Mouse (Mus musculus) MEL (cell line): ENCODE measurements around the gene Rab31. TPM values are rescaled to one million over a fixed set of nuclear protein-coding genes. Genes with fewer than 3 reads are reported as not detected.

Experiments used
- DNase-seq: peaks from one replicate; pipeline ENCODE4 v3.0.0; 2011; ENCODE audit warnings: low read depth, low spot score
- H3K27ac ChIP-seq: 2 replicates; pipeline ENCODE4 v1.5.1; 2012; ENCODE audit warnings: low read depth, mild to moderate bottlenecking, control low read depth, low read length, moderate library complexity; ENCODE audit not compliant: control insufficient read depth
- H3K27me3 ChIP-seq, 2 experiments: fragments of 150-350 bp in 1 of 2; sonication (generic) in 1 of 2; 2 replicates each; pipeline ENCODE4 v1.6.1; 2012; ENCODE audit warnings: low read length in 2 of 2, mild to moderate bottlenecking in 2 of 2, improper control_type of control experiment in 1 of 2, moderate library complexity in 1 of 2; ENCODE audit not compliant: insufficient read depth in 2 of 2, control insufficient read depth in 1 of 2
- H3K36me3 ChIP-seq, 2 experiments: 2 replicates each; pipeline ENCODE4 v1.6.1; 2012 to 2014; ENCODE audit warnings: low read length in 2 of 2, improper control_type of control experiment in 1 of 2, inconsistent platforms in 1 of 2, mild to moderate bottlenecking in 1 of 2; ENCODE audit not compliant: insufficient read depth in 2 of 2, control insufficient read depth in 1 of 2
- H3K4me1 ChIP-seq, 2 experiments: fragments of 150-350 bp in 1 of 2; sonication (generic) in 1 of 2; 2 replicates each; pipeline ENCODE4 v1.6.1; 2012; ENCODE audit warnings: low read length in 2 of 2, improper control_type of control experiment in 1 of 2, mild to moderate bottlenecking in 1 of 2; ENCODE audit not compliant: insufficient read depth in 2 of 2, control insufficient read depth in 1 of 2
- H3K4me3 ChIP-seq, 2 experiments: fragments of 150-350 bp in 1 of 2; sonication (generic) in 1 of 2; 2 replicates each; pipeline ENCODE4 v1.5.1; 2012; ENCODE audit warnings: low read depth in 2 of 2, low read length in 2 of 2, mild to moderate bottlenecking in 2 of 2, moderate library complexity in 2 of 2, control low read depth in 1 of 2, improper control_type of control experiment in 1 of 2; ENCODE audit not compliant: control insufficient read depth in 1 of 2, insufficient read depth in 1 of 2
- H3K79me2 ChIP-seq: 2 replicates; pipeline ENCODE4 v1.6.1; 2012; ENCODE audit warnings: mild to moderate bottlenecking, low read length, moderate library complexity; ENCODE audit not compliant: control insufficient read depth, poor library complexity, insufficient read depth
- H3K9ac ChIP-seq: 2 replicates; pipeline ENCODE4 v1.6.1; 2012; ENCODE audit warnings: low read depth, mild to moderate bottlenecking, control low read depth, low read length, moderate library complexity; ENCODE audit not compliant: control insufficient read depth, poor library complexity, severe bottlenecking
- H3K9me3 ChIP-seq: fragments of 150-350 bp; sonication (generic); replicated peaks from 2 replicates; pipeline ENCODE4 v1.6.1; 2012; ENCODE audit warnings: mild to moderate bottlenecking, low read length, improper control_type of control experiment, moderate library complexity; ENCODE audit not compliant: insufficient read depth
- CHD1 ChIP-seq: IDR thresholded peaks from 2 replicates; pipeline ENCODE4 v1.6.1; 2012; ENCODE audit warnings: low read depth, mild to moderate bottlenecking, inconsistent platforms, low read length, improper control_type of control experiment
- EP300 ChIP-seq, 2 experiments: IDR thresholded peaks; 2 replicates each; pipeline ENCODE4 v1.6.1; 2011; ENCODE audit warnings: improper control_type of control experiment in 2 of 2, low read length in 2 of 2, low read depth in 1 of 2, mild to moderate bottlenecking in 1 of 2
- GABPA ChIP-seq: IDR thresholded peaks from 2 replicates; pipeline ENCODE4 v1.6.1; 2012; ENCODE audit warnings: low read depth, mild to moderate bottlenecking, inconsistent platforms, low read length, improper control_type of control experiment, moderate library complexity
- GATA1 ChIP-seq: IDR thresholded peaks from 2 replicates; pipeline ENCODE4 v1.6.1; 2011; ENCODE audit warnings: low read depth, low read length, improper control_type of control experiment
- JUND ChIP-seq: IDR thresholded peaks from 2 replicates; pipeline ENCODE4 v1.6.1; 2011; ENCODE audit warnings: low read depth, mild to moderate bottlenecking, improper control_type of control experiment, low read length
- KAT2A ChIP-seq: conservative IDR thresholded peaks from 2 replicates; pipeline ENCODE4 v1.6.1; 2012; ENCODE audit warnings: low read depth, low read length, improper control_type of control experiment, inconsistent platforms
- MAZ ChIP-seq: IDR thresholded peaks from 2 replicates; pipeline ENCODE4 v1.6.1; 2012; ENCODE audit warnings: low read depth, mild to moderate bottlenecking, inconsistent platforms, low read length, improper control_type of control experiment
- MYB ChIP-seq: IDR thresholded peaks from 2 replicates; pipeline ENCODE4 v1.6.1; 2011; ENCODE audit warnings: mild to moderate bottlenecking, low read depth, low read length, improper control_type of control experiment
- MYC ChIP-seq: IDR thresholded peaks from 2 replicates; pipeline ENCODE4 v1.6.1; 2011; ENCODE audit warnings: low read depth, mild to moderate bottlenecking, low read length, improper control_type of control experiment, moderate library complexity
- NELFE ChIP-seq: IDR thresholded peaks from 2 replicates; pipeline ENCODE4 v1.6.1; 2011; ENCODE audit warnings: low read depth, low read length, improper control_type of control experiment
- NRF1 ChIP-seq: IDR thresholded peaks from 2 replicates; pipeline ENCODE4 v1.6.1; 2014; ENCODE audit warnings: low read depth, mild to moderate bottlenecking, inconsistent platforms, low read length, improper control_type of control experiment, moderate library complexity; ENCODE audit not compliant: poor library complexity, insufficient read depth, severe bottlenecking
- POLR2A ChIP-seq, 2 experiments: IDR thresholded peaks; 2 replicates each; pipeline ENCODE4 v1.6.1; 2011 to 2012; ENCODE audit warnings: low read length in 2 of 2, mild to moderate bottlenecking in 2 of 2, control low read depth in 1 of 2, improper control_type of control experiment in 1 of 2, low read depth in 1 of 2, moderate library complexity in 1 of 2; ENCODE audit not compliant: control insufficient read depth in 1 of 2, insufficient read depth in 1 of 2, poor library complexity in 1 of 2
- RAD21 ChIP-seq: IDR thresholded peaks from 2 replicates; pipeline ENCODE4 v1.6.1; 2011; ENCODE audit warnings: mild to moderate bottlenecking, low read depth, low read length, improper control_type of control experiment
- TAL1 ChIP-seq: IDR thresholded peaks from 2 replicates; pipeline ENCODE4 v1.6.1; 2012; ENCODE audit warnings: mild to moderate bottlenecking, inconsistent platforms, low read length, moderate library complexity, mixed read lengths
- TCF12 ChIP-seq: IDR thresholded peaks from 2 replicates; pipeline ENCODE4 v1.6.1; 2014; ENCODE audit warnings: low read depth, mild to moderate bottlenecking, inconsistent platforms, low read length, improper control_type of control experiment, moderate library complexity
- UBTF ChIP-seq: IDR thresholded peaks from 2 replicates; pipeline ENCODE4 v1.6.1; 2012; ENCODE audit warnings: low read depth, mild to moderate bottlenecking, inconsistent platforms, low read length, improper control_type of control experiment, moderate library complexity, borderline replicate concordance; ENCODE audit not compliant: insufficient read depth
- ZC3H11A ChIP-seq: IDR thresholded peaks from 2 replicates; pipeline ENCODE4 v1.6.1; 2012; ENCODE audit warnings: low read depth, mild to moderate bottlenecking, inconsistent platforms, low read length, improper control_type of control experiment
- polyA plus RNA-seq, 2 experiments: library from polyadenylated mRNA; stranded (reverse) in 1 of 2; unstranded in 1 of 2; fragments of >175 nt in 1 of 2; fragments of >200 nt in 1 of 2; gene quantifications; 2 replicates each; pipeline versions ENCODE4 v1.2.1 to v1.2.4; 2012; ENCODE audit warnings: low replicate concordance in 2 of 2, low read depth in 1 of 2; ENCODE audit not compliant: insufficient read length in 2 of 2, insufficient read depth in 1 of 2, missing spikeins in 1 of 2
- total RNA-seq: library from RNA; depleted of rRNA; stranded (reverse); fragments of 300-350 nt; gene quantifications from 2 replicates; pipeline ENCODE4 v1.2.3, GENCODE M21; 2012

Rab31 gene
- total and polyA plus RNA-seq, 3 experiments: 23.6 to 25.7 TPM; not detected in 1

DNA sequence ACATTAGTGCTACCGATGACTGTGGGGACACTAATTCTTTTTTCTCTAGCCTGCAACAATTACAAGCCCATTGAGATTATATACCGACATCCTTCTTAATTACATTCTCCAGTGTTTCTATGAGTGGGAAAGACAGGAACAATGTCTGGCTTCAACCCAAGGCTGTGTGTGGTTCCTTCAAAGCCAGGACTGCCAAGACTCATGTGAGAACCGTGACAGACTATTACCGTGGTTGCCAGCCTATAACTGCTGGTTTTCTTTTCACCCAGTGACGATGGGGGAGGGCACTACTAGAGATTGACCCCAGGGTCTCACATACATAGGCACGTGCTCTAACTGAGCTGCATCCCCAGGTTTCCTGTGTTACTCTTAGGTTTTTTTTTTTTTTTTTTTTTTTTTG, 15.4 kb downstream of the Rab31 start:
- H3K27ac ChIP-seq: no peak overlapping the region
- H3K9ac ChIP-seq: no peak overlapping the region
- no peaks in the 10 kb centered on the region for H3K4me1 ChIP-seq
- no peaks in the 10 kb centered on the region for H3K79me2 ChIP-seq
- no peaks in the 10 kb centered on the region for H3K9me3 ChIP-seq
- no peaks in the 10 kb centered on the region for H3K27me3 ChIP-seq
- DNase-seq: no peak
- no peak for TF ChIP-seq GABPA
- no peak for TF ChIP-seq TAL1
- no peak for TF ChIP-seq JUND
- no peak for TF ChIP-seq KAT2A
- TF ChIP-seq CHD1: no peak
- no peak for TF ChIP-seq RAD21
- TF ChIP-seq ZC3H11A: no peak
- TF ChIP-seq MAZ: no peak
- TF ChIP-seq MYC: no peak
- TF ChIP-seq NRF1: no peak
- H3K4me3 ChIP-seq: no peak overlapping the region
- no peaks in the 10 kb centered on the region for H3K36me3 ChIP-seq

DNA sequence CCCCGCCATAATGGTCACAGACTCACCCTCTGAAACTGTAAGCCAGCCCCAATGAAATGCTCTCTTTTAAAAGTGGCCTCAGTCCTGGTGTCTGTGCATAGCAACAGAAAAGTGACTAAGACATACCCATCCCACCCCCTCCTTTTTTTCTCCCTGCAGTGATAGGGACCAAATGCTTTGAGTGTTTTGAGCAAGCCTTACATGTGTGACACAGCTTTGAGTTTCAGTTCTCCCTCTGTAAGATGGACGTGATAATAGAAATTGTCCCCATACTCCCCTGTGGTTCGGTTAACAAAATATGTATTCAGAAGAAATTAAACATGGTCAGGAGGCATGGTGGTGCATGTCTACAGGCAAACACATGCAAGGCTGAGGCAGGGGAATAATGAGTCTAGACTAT, 16.7 kb downstream of the Rab31 start:
- H3K9ac ChIP-seq: no peak overlapping the region
- no peak overlapping the region for H3K4me3 ChIP-seq
- no peaks in the 10 kb centered on the region for H3K36me3 ChIP-seq
- TF ChIP-seq JUND (no peak), TCF12 (no peak), EP300 (IDR thresholded peaks at IDR 0.05; ENCODE audit: low read depth in 1 of 2, low read length in 2 of 2) (no peak), MYB (no peak), POLR2A (IDR thresholded peaks at IDR 0.05; ENCODE audit: control insufficient read depth in 1 of 2, insufficient read depth in 1 of 2, low read depth in 1 of 2, low read length in 2 of 2, poor library complexity in 1 of 2) (no peak), ZC3H11A (no peak), UBTF (no peak)
- TF ChIP-seq, all 39 proteins: peak for 0
- Histone ChIP-seq H3K4me1 (no peaks in the 10 kb centered on the region), H3K27me3 (no peaks in the 10 kb centered on the region), H3K9me3 (no peaks in the 10 kb centered on the region), H3K27ac (no peak overlapping the region), H3K79me2 (no peaks in the 10 kb centered on the region)
- no peak for DNase-seq

DNA sequence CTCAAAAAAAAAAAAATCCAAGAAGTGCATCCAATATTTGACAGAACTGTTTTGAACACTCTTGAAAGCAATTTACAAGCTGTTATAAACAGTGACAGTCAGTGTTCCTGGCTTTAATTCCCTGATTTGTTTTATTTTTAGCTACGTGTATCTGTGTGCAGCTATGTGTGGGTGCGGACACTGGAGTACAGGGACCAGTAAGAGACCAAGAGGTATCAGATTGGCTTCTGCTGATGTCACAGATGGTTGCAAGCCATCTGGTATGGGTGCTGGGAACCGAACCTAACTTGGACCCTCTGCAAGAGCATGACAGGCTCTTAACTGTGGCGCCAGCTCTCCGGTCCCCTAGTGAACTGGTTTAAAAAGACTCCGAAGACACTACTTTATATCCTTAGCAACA, 19.4 kb downstream of the Rab31 start:
- Histone ChIP-seq H3K4me3 (no peak overlapping the region), H3K4me1 (no peaks in the 10 kb centered on the region), H3K9me3 (no peaks in the 10 kb centered on the region), H3K27me3 (no peaks in the 10 kb centered on the region), H3K27ac (no peak overlapping the region), H3K9ac (no peak overlapping the region), H3K79me2 (no peaks in the 10 kb centered on the region), H3K36me3 (no peaks in the 10 kb centered on the region)
- no peak for DNase-seq
- TF ChIP-seq GATA1 (no peak), NELFE (no peak), EP300 (IDR thresholded peaks at IDR 0.05; ENCODE audit: low read depth in 1 of 2, low read length in 2 of 2) (no peak), UBTF (no peak), GABPA (no peak)
